Mouse (Mus musculus): ENCODE measurements around the gene Uggt1.

DNA sequence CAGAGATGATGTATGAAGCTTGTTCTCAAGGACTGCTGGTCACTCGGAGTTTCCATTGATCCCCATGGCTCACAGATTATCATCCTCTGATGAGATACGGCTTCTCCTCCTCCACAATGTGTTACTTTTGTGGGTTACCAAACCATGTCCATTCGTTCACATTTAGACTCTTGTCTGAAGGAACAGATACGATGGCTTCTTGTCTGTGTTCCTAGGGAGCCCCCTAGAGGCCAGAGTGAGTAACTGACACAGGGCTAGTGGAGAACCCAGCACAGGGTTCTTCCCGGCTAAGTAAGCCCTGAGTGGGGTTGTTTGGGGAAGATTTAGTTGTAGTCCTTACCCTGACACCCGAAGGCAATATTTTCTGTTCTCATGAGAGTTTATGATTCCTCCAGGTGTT, 8.3 kb upstream of the Uggt1 start:
- TF ChIP-seq CTCF (IDR thresholded peaks at IDR 0.05; ENCODE audit: low read depth) (peak; percentile 93), EP300 (IDR thresholded peaks at IDR 0.05; ENCODE audit: low read depth) (no peak)

Data from heart, postnatal 0 days (tissue).